Mouse (Mus musculus) liver, postnatal 0 days (tissue): ENCODE results near the gene Hoxd1. TPM values are rescaled to one million over a fixed set of nuclear protein-coding genes. Genes with fewer than 3 reads are reported as not detected.

Experiments used
- ATAC-seq: fragments of 200-750 bp; cut with Nextera tagmentation; 2 replicates; pipeline ENCODE4 v1.8.0; 2017; ENCODE audit warnings: mild to moderate bottlenecking, moderate library complexity
- DNase-seq: peaks from one replicate; pipeline ENCODE4 v3.0.0-alpha.2; 2016
- H3K27ac ChIP-seq: fragments of 300-500 bp; sonication (generic); 2 replicates; pipeline ENCODE4 v1.5.1; 2014; ENCODE audit warnings: antibody characterized with exemption, moderate library complexity, mild to moderate bottlenecking, low read depth
- H3K27me3 ChIP-seq: fragments of 300-500 bp; sonication (generic); 2 replicates; pipeline ENCODE4 v1.6.1; 2014; ENCODE audit warnings: low read length, control low read depth, mixed read lengths; ENCODE audit not compliant: insufficient read depth
- H3K36me3 ChIP-seq: fragments of 300-500 bp; sonication (generic); replicated peaks from 2 replicates; pipeline ENCODE4 v1.6.1; 2014; ENCODE audit warnings: mild to moderate bottlenecking, control low read depth, low read length, moderate library complexity, mixed read lengths; ENCODE audit not compliant: insufficient read depth
- H3K4me1 ChIP-seq: fragments of 300-500 bp; sonication (generic); 2 replicates; pipeline ENCODE4 v1.6.1; 2014; ENCODE audit warnings: antibody characterized with exemption, mild to moderate bottlenecking, control low read depth; ENCODE audit not compliant: insufficient read depth
- H3K4me2 ChIP-seq: fragments of 300-500 bp; sonication (generic); 2 replicates; pipeline ENCODE4 v1.6.1; 2014; ENCODE audit warnings: low read depth, mild to moderate bottlenecking, low read length, moderate library complexity, mixed read lengths
- H3K4me3 ChIP-seq: fragments of 300-500 bp; sonication (generic); 2 replicates; pipeline ENCODE4 v1.5.1; 2014; ENCODE audit warnings: low read depth, low read length
- H3K9ac ChIP-seq: fragments of 300-500 bp; sonication (generic); replicated peaks from 2 replicates; pipeline ENCODE4 v1.6.1; 2014; ENCODE audit warnings: mild to moderate bottlenecking, moderate library complexity
- H3K9me3 ChIP-seq: fragments of 300-500 bp; sonication (generic); 2 replicates; pipeline ENCODE4 v1.6.1; 2016; ENCODE audit warnings: mild to moderate bottlenecking, control low read depth, low read length, mixed read lengths
- CTCF ChIP-seq: sonication (generic); IDR thresholded peaks from 2 replicates; pipeline ENCODE4 v1.5.1; 2016; ENCODE audit warnings: antibody characterized with exemption, low read depth
- EP300 ChIP-seq: IDR thresholded peaks from 2 replicates; pipeline ENCODE4 v1.6.1; 2016; ENCODE audit warnings: antibody characterized with exemption, low read depth, mild to moderate bottlenecking
- WGBS: fragments of 180-500 bp; shearing (Covaris S2); extraction: QIAGEN DNeasy Blood & Tissue Kit; methylation state at CpG from one replicate; pipeline ENCODE4 v1.1.7; 2014; ENCODE audit not compliant: insufficient replicate concordance; 5-methylcytosine and 5-hydroxymethylcytosine counted together
- polyA plus RNA-seq: library from polyadenylated mRNA; unstranded; fragments of >200 nt; fragmentation: Nextera tagmentation; extraction: Ambion mirVana; gene quantifications from 2 replicates; pipeline ENCODE4 v1.2.1, GENCODE M21; 2015

Gene Hoxd1
- polyA plus RNA-seq, 1 experiment from 2014 or later, result not detected

- Histone ChIP-seq H3K9ac (no peak overlapping the region), H3K27me3 (peaks cover 99% of the 10 kb centered on the region), H3K9me3 (no peaks in the 10 kb centered on the region), H3K27ac (no peak overlapping the region), H3K4me1 (no peaks in the 10 kb centered on the region; the same call in 1 of the 2 replicates), H3K4me3 (no peak overlapping the region), H3K4me2 (peak overlapping the region; percentile 22; the same call in 1 of the 2 replicates), H3K36me3 (no peaks in the 10 kb centered on the region)
- TF ChIP-seq EP300, result no peak
- TF ChIP-seq CTCF, result no peak
- no peak for DNase-seq
- no peak for ATAC-seq
- WGBS, result 2% methylated on average over 42 of the region's 42 CpGs
Observed at GRCm38 (mm10) chr2:74735851-74736687, 26.7 kb upstream of the Hoxd1 start.

DNA sequence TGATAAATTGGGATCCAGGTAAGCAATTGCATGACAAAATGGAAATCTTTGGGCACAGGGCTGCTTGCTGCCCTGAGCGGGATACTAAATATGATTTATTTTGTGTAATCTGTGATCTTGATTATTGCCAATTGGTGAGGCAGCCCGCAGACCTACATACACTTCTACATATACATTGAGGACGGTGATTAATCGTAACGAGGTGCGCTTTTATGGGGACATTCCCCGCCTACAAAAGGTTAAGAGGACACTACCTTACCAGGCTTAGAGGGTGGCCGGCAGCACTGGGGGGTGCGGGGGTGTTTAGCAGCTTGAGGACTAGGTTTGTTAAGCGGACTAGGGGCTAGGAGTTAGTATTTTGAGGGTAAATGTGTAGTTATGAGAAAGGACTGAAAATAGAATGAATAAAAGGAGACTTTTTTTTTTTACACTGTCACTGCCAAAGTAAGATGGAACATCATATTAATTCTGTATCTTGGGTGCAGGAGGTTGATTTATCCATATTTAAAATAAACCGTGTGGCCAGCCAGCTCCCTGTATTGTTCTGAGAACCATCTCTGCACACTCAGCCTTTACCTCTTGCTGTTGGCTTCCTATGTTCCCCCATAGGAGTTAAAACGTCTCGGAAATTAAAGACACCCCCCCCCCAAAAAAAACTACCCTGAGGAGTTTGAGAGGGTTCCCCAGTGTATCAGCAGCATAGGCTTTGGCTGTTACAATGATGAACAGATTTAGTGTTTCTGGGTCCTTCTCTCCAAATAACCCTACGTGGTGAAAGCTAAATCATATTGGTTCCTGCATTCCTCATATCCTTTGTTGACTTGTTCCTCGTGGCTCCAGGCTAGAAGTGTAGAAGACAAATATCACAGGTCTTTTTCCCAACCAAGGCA is 25.8 kb upstream of the Hoxd1 start:
- Histone ChIP-seq H3K27ac (no peak overlapping the region), H3K4me3 (no peak overlapping the region), H3K4me1 (no peaks in the 10 kb centered on the region; the same call in 1 of the 2 replicates), H3K9me3 (no peaks in the 10 kb centered on the region), H3K9ac (no peak overlapping the region), H3K4me2 (no peak overlapping the region), H3K36me3 (no peaks in the 10 kb centered on the region), H3K27me3 (peaks cover 99% of the 10 kb centered on the region)
- no peak for TF ChIP-seq CTCF
- TF ChIP-seq EP300, result no peak
- WGBS, result 11% methylated on average over 15 of the region's 15 CpGs
- ATAC-seq, result no peak
- no peak for DNase-seq

GRCm38 (mm10) chr2:74737578-74738070 is 25.2 kb upstream of the Hoxd1 start:
- H3K4me3 ChIP-seq, result no peak overlapping the region

GRCm38 (mm10) chr2:74738623-74739475 is 23.9 kb upstream of the Hoxd1 start:
- Histone ChIP-seq H3K9ac (no peak overlapping the region), H3K4me3 (no peak overlapping the region), H3K36me3 (no peaks in the 10 kb centered on the region), H3K27ac (no peak overlapping the region), H3K9me3 (no peaks in the 10 kb centered on the region), H3K4me1 (no peaks in the 10 kb centered on the region), H3K27me3 (peaks cover 98% of the 10 kb centered on the region), H3K4me2 (no peak overlapping the region)
- DNase-seq (no peak), ATAC-seq (no peak)
- WGBS, result 4% methylated on average over 20 of the region's 20 CpGs
- TF ChIP-seq EP300, result no peak
- no peak for TF ChIP-seq CTCF

More at GRCm38 (mm10) chr2:74737578-74738070, 25.2 kb upstream of the Hoxd1 start:
- Histone ChIP-seq H3K27ac (no peak overlapping the region), H3K27me3 (peaks cover 98% of the 10 kb centered on the region), H3K36me3 (no peaks in the 10 kb centered on the region), H3K4me2 (no peak overlapping the region), H3K9me3 (no peaks in the 10 kb centered on the region), H3K4me1 (no peaks in the 10 kb centered on the region; the same call in 1 of the 2 replicates), H3K9ac (no peak overlapping the region)
- TF ChIP-seq EP300, result no peak
- TF ChIP-seq CTCF, result no peak
- DNase-seq (no peak), ATAC-seq (no peak)
- WGBS, result 21% methylated on average over 7 of the region's 7 CpGs

DNA sequence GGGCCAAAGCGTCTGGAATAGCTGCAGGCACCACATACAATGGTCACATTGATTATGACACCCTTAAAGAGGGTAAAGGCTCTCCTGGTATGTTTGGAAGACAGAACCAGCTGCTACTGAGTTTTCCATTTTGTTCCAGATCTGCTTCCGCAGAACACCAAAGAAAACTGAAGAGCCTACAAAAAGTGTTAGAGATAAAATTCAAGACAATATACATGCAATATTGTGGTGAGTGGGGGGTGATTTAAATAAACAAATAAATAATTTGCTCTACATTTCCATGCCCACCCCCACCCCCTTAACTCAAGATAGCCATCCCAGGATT is 23.3 kb upstream of the Hoxd1 start:
- Histone ChIP-seq H3K36me3 (no peaks in the 10 kb centered on the region), H3K4me1 (no peaks in the 10 kb centered on the region), H3K4me2 (no peak overlapping the region), H3K27me3 (peaks cover 98% of the 10 kb centered on the region), H3K27ac (no peak overlapping the region), H3K9me3 (no peaks in the 10 kb centered on the region), H3K9ac (no peak overlapping the region), H3K4me3 (no peak overlapping the region)
- no peak for ATAC-seq
- DNase-seq, result no peak
- no peak for TF ChIP-seq CTCF
- TF ChIP-seq EP300, result no peak
- 18% methylated on average over 2 of the region's 2 CpGs for WGBS

- Histone ChIP-seq H3K9ac (no peak overlapping the region), H3K9me3 (no peaks in the 10 kb centered on the region), H3K27me3 (peaks cover 97% of the 10 kb centered on the region), H3K4me3 (no peak overlapping the region), H3K4me2 (no peak overlapping the region), H3K36me3 (no peaks in the 10 kb centered on the region), H3K4me1 (no peaks in the 10 kb centered on the region), H3K27ac (no peak overlapping the region)
- ATAC-seq (no peak), DNase-seq (no peak)
- no peak for TF ChIP-seq EP300
- WGBS, result 9% methylated on average over 14 of the region's 14 CpGs
Observed at GRCm38 (mm10) chr2:74739869-74740268, 22.9 kb upstream of the Hoxd1 start.
